Mouse (Mus musculus): ENCODE data around the gene Paxx.

GRCm38 (mm10) chr2:25457022-25457896 lies 3.6 kb downstream of the Paxx start:
- TF ChIP-seq CTCF (IDR thresholded peaks at IDR 0.05; ENCODE audit: extremely low read depth, insufficient read depth, low read length) (no peak), POLR2A (IDR thresholded peaks at IDR 0.05; ENCODE audit: extremely low read depth, insufficient read depth, low read length) (no peak; the same call in 1 of the 2 replicates)
